Mouse (Mus musculus): Measurements from ENCODE around the gene Tbx18.

DNA sequence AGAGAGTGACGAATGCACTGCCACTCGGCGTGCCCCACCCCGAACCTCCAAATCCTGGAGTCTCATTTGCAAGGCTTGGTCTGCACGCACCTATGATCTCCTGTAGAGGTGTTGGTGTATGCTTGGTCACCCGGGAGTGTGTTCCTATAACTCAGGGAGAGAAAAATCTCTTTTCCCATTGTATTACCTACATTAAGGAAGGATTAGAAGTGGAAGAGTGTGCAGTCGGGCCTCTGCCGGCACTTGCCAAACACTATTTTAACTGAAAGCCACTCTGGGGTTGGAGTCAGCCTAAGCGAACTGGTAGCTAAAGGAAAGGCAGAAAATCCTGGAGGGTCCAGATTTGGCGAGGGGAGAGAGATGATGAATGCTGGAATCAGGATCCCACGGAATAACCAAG, 2.7 kb upstream of the Tbx18 start:
- TF ChIP-seq POLR2A (IDR thresholded peaks at IDR 0.05; ENCODE audit: borderline replicate concordance, control insufficient read depth, low read depth, low read length), result no peak
- TF ChIP-seq CTCF (IDR thresholded peaks at IDR 0.05; ENCODE audit: control insufficient read depth, insufficient read depth, low read length), result no peak

All from bone marrow, adult 2 months (tissue).